Mouse (Mus musculus) liver, adult 2 months (tissue): ENCODE measurements around the gene Qtrt2.

Experiments
- CTCF ChIP-seq: fragments of 200-500 bp; IDR thresholded peaks from 2 replicates; pipeline ENCODE4 v1.5.1; 2011; ENCODE audit warnings: low read depth, low read length, control low read depth
- POLR2A ChIP-seq: fragments of 200-500 bp; IDR thresholded peaks from 2 replicates; pipeline ENCODE4 v1.6.1; 2011; ENCODE audit warnings: low read length, control low read depth; ENCODE audit not compliant: insufficient read depth; ENCODE audit errors: extremely low read depth

DNA sequence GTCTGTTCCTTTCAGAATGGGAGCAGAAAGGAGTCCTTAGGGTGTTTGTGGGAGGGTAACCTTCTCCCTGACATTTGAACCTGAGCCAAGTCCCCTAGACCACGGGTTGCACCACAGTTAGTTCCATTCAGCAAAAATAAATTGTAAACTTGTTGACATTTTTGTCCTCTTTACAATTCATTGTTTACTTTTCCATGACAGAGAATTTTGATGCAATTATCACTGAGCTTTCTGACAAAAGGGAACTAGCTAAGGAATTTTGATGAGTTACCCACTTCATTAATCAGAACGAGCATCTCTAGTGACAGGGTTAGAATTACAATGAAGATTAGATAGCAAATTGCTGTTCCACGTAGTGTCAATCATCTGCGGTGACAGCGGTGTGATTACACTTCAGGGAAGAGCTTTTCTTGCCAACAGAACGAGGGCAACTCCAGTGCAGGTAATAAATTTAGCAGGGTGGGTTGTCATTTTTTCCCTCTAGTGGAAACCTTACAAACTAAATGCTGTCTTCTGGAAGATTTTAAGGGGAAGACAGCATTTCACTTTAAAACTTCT is 1.5 kb downstream of the Qtrt2 start:
- no peak for TF ChIP-seq CTCF
- no peak for TF ChIP-seq POLR2A
